Mouse (Mus musculus): ENCODE data around the gene Snai3. TPM values are rescaled to one million over a fixed set of nuclear protein-coding genes. Genes with fewer than 3 reads are reported as not detected.

Gene Snai3
- polyA plus RNA-seq, 1 experiment from 2014 or later, result 0.67 TPM

- Histone ChIP-seq H3K4me3 (no peak within 1 kb of the TSS), H3K27me3 (replicated peaks; ENCODE audit: low read depth, poor library complexity, severe bottlenecking) (no peaks in the 10 kb centered on the region), H3K4me1 (no peaks in the 10 kb centered on the region), H3K36me3 (replicated peaks) (peaks cover 40% of the 10 kb centered on the region), H3K27ac (replicated peaks) (no peak within 1 kb of the TSS), H3K9me3 (no peaks in the 10 kb centered on the region)
- no peak for DNase-seq (ENCODE audit: low spot score)
- 88% methylated on average over 14 of the region's 14 CpGs for WGBS
Measured at GRCm38 (mm10) chr8:122421376-122422070, 39.0 kb downstream of the Snai3 start, which contains the start of gene Il17c. Gene Il17c (plus strand): TSS chr8:122422020.

- Histone ChIP-seq H3K27me3 (replicated peaks; ENCODE audit: low read depth, poor library complexity, severe bottlenecking) (no peaks in the 10 kb centered on the region), H3K36me3 (replicated peaks) (peaks cover 55% of the 10 kb centered on the region), H3K27ac (replicated peaks) (no peak overlapping the region), H3K4me3 (no peak overlapping the region), H3K9me3 (no peaks in the 10 kb centered on the region), H3K4me1 (no peaks in the 10 kb centered on the region)
- 73% methylated on average over 9 of the region's 9 CpGs for WGBS
- DNase-seq (ENCODE audit: low spot score), result no peak
Measured at GRCm38 (mm10) chr8:122419881-122420555, 40.5 kb downstream of the Snai3 start.

- no peak overlapping the region for H3K4me3 ChIP-seq
- WGBS, result 92% methylated on average over 6 of the region's 6 CpGs
- no peaks in the 10 kb centered on the region for H3K9me3 ChIP-seq
- peaks cover 100% of the 10 kb centered on the region for H3K36me3 ChIP-seq (replicated peaks)
- no peaks in the 10 kb centered on the region for H3K4me1 ChIP-seq
- H3K27me3 ChIP-seq (replicated peaks; ENCODE audit: low read depth, poor library complexity, severe bottlenecking), result no peaks in the 10 kb centered on the region
- no peak overlapping the region for H3K27ac ChIP-seq (replicated peaks)
- no peak for DNase-seq (ENCODE audit: low spot score)
Measured at GRCm38 (mm10) chr8:122415554-122415953, 45.0 kb downstream of the Snai3 start.

GRCm38 (mm10) chr8:122414311-122414710 lies 46.2 kb downstream of the Snai3 start:
- Histone ChIP-seq H3K36me3 (replicated peaks) (peaks cover 100% of the 10 kb centered on the region), H3K9me3 (no peaks in the 10 kb centered on the region), H3K4me3 (no peak overlapping the region), H3K27ac (replicated peaks) (no peak overlapping the region), H3K27me3 (replicated peaks; ENCODE audit: low read depth, poor library complexity, severe bottlenecking) (no peaks in the 10 kb centered on the region), H3K4me1 (no peaks in the 10 kb centered on the region)
- no peak for DNase-seq (ENCODE audit: low spot score)
- WGBS, result 88% methylated on average over 9 of the region's 9 CpGs

- peaks cover 99% of the 10 kb centered on the region for H3K36me3 ChIP-seq (replicated peaks)
- H3K4me3 ChIP-seq, result no peak overlapping the region
- H3K27ac ChIP-seq (replicated peaks), result no peak overlapping the region
- no peaks in the 10 kb centered on the region for H3K27me3 ChIP-seq (replicated peaks; ENCODE audit: low read depth, poor library complexity, severe bottlenecking)
- no peaks in the 10 kb centered on the region for H3K9me3 ChIP-seq
- DNase-seq (ENCODE audit: low spot score), result no peak
- no peaks in the 10 kb centered on the region for H3K4me1 ChIP-seq
- 90% methylated on average over 7 of the region's 7 CpGs for WGBS
Measured at GRCm38 (mm10) chr8:122407678-122408077, 52.9 kb downstream of the Snai3 start.

- WGBS, result 93% methylated on average over 9 of the region's 9 CpGs
Measured at GRCm38 (mm10) chr8:122405146-122405805, 55.3 kb downstream of the Snai3 start.

More at GRCm38 (mm10) chr8:122405146-122405805, 55.3 kb downstream of the Snai3 start:
- H3K4me1 ChIP-seq, result no peaks in the 10 kb centered on the region
- H3K36me3 ChIP-seq (replicated peaks), result peaks cover 99% of the 10 kb centered on the region
- no peak overlapping the region for H3K27ac ChIP-seq (replicated peaks)
- no peaks in the 10 kb centered on the region for H3K9me3 ChIP-seq
- no peak overlapping the region for H3K4me3 ChIP-seq
- H3K27me3 ChIP-seq (replicated peaks; ENCODE audit: low read depth, poor library complexity, severe bottlenecking), result no peaks in the 10 kb centered on the region
- DNase-seq (ENCODE audit: low spot score), result no peak

Small RNA genes lying within 50 kb of the gene (microRNA-seq; reads per million reads assigned to microRNA genes)
- gene Gm24366, result not detected

Other genes starting within 250 kb of the Snai3 start
- gene Zfpm1, start 178.6 kb downstream of the Snai3 start, polyA plus RNA-seq (2016; fragmentation: Nextera tagmentation; extraction: Ambion mirVana), result 1.5 and 2.0 TPM in 2 replicates
- gene Trhr2, start 100.0 kb downstream of the Snai3 start, polyA plus RNA-seq (2016; fragmentation: Nextera tagmentation; extraction: Ambion mirVana), result not detected in 2 replicates
- 81.8 and 82.5 TPM in 2 replicates for gene Zc3h18, start 84.1 kb downstream of the Snai3 start, polyA plus RNA-seq (2016; fragmentation: Nextera tagmentation; extraction: Ambion mirVana)
- 0.29 TPM in 1 of 2 replicates, not detected in the other for gene Il17c, start 38.7 kb downstream of the Snai3 start, polyA plus RNA-seq (2016; fragmentation: Nextera tagmentation; extraction: Ambion mirVana)
- 60.2 and 62.6 TPM in 2 replicates for gene Cyba, start 27.8 kb downstream of the Snai3 start, polyA plus RNA-seq (2016; fragmentation: Nextera tagmentation; extraction: Ambion mirVana)
- 51.2 and 59.9 TPM in 2 replicates for gene Mvd, start 17.3 kb downstream of the Snai3 start, polyA plus RNA-seq (2016; fragmentation: Nextera tagmentation; extraction: Ambion mirVana)
- gene Rnf166, start 15.3 kb upstream of the Snai3 start, polyA plus RNA-seq (2016; fragmentation: Nextera tagmentation; extraction: Ambion mirVana), result 32.1 and 33.6 TPM in 2 replicates
- gene Ctu2, start 15.4 kb upstream of the Snai3 start, polyA plus RNA-seq (2016; fragmentation: Nextera tagmentation; extraction: Ambion mirVana), result 69.9 and 72.9 TPM in 2 replicates
- 8.5 and 9.0 TPM in 2 replicates for gene Piezo1, start 90.6 kb upstream of the Snai3 start, polyA plus RNA-seq (2016; fragmentation: Nextera tagmentation; extraction: Ambion mirVana)
- gene Cdt1, start 107.3 kb upstream of the Snai3 start, polyA plus RNA-seq (2016; fragmentation: Nextera tagmentation; extraction: Ambion mirVana), result 70.0 and 76.4 TPM in 2 replicates
- gene Aprt, start 116.2 kb upstream of the Snai3 start, polyA plus RNA-seq (2016; fragmentation: Nextera tagmentation; extraction: Ambion mirVana), result 296 and 300 TPM in 2 replicates
- 4.6 and 5.2 TPM in 2 replicates for gene Galns, start 150.7 kb upstream of the Snai3 start, polyA plus RNA-seq (2016; fragmentation: Nextera tagmentation; extraction: Ambion mirVana)
- 49.6 and 54.9 TPM in 2 replicates for gene Trappc2l, start 150.9 kb upstream of the Snai3 start, polyA plus RNA-seq (2016; fragmentation: Nextera tagmentation; extraction: Ambion mirVana)
- gene Pabpn1l, start 162.0 kb upstream of the Snai3 start, polyA plus RNA-seq (2016; fragmentation: Nextera tagmentation; extraction: Ambion mirVana), result 0.30 TPM in 1 of 2 replicates, not detected in the other
- gene Cbfa2t3, start 238.4 kb upstream of the Snai3 start, polyA plus RNA-seq (2016; fragmentation: Nextera tagmentation; extraction: Ambion mirVana), result 1.7 and 2.3 TPM in 2 replicates

All from embryonic facial prominence, embryonic 10.5 days (tissue).